Mouse (Mus musculus) urinary bladder, postnatal 4 days (tissue): ENCODE data around the gene Mindy3.

Source experiments
- DNase-seq, 2 experiments: peaks; one replicate each; pipeline ENCODE4 v3.0.0; 2021 to 2022; ENCODE audit warnings: low spot score in 2 of 2

The Mindy3 gene

DNA sequence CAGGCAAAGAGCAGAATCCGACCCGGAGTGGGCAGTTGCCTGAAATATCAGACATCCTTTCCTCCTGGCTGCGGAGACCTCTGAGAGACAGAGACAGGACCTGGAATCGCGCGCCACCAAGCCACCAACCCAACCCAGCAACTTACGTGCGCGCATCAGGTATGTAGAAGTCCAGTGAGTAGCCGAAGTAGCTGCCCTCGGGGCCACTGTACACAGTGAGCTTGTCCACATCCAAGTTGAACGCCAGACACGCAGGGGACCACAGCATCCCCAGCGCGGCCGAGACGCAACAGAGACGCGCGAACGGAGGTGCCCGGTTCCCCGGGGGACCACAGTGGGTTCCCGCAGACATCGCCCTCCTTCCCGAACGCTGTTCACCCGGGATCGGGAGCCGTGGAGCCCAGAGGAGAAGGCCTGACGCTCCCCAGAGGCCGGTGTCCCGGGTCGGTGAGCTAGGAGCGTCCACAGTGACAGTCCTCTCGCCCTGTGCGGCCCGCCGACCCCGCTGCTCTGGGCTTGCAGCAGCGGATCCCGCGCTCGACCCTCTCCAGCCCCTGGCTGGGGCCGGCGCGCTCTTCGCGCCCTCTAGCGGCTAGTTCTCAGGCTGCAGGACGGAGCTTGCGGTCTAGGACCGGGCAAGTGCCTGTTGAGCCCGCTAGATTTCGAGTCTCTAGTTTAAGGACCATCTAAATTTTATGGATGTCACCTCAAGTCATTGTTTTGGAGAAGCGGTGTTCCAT lies 117.7 kb downstream of the Mindy3 start, which contains the start of gene Itga8:
Gene Itga8, minus strand, starts transcription at position 492 of the 740 bp plus-strand sequence.
- peak; percentile 75 to 90 for DNase-seq

DNA sequence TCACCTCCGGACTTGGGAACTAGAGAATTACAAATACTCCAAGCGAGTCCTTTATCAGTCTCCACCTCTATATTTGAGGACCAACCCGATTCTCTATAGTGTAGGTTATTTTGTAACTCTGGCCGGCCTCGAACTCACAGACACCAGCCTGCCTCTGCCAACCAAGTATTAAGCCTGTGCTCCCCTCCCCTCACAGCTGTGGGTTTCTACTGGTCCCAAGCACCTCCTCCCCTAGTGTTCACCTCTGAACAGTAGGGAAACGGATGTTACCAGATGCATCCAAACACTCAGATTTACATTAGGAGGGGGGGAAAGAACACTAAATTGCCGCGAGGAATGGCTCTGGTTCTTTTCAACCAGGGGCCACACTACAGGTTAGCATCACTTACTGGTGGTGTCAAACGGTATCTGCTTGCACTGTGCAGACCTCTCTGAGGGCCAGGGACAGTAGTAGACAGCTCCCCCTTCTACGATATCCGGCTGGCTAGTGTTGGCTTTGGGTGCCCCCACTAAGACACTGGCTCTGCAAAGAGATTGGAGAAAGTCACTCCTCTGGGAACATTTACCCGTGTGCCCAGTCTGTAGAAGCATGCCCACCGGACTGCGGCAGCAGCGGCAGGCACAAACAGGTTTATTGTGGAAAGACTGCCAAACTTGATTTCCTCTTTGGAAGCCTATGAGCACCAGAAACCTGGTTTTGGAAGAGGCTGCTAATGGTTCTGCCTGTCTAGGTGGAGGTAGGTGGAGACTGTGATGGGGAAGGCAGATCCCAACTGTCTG lies 118.6 kb downstream of the Mindy3 start:
- DNase-seq = no peak

DNA sequence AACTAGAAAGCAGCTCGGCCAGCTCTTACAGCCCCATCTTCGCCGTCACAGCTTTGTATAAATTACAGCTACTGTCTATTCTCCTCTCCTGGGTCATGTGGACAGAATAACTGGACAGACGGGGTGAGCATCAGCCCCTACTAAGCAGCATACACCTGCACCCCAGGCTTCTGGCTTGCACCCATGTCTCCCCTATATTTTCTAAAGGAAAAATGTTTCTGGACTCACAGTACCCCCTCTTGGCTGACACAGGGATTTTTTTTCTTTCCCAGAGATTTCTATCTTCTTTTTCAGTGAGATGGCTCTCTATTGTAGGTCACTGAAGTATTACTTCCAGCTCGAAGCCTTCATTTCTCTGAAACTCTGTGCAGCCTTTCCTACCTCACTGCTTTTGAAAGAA lies 122.0 kb downstream of the Mindy3 start:
- no peak for DNase-seq
